In the genomic region with DNA sequence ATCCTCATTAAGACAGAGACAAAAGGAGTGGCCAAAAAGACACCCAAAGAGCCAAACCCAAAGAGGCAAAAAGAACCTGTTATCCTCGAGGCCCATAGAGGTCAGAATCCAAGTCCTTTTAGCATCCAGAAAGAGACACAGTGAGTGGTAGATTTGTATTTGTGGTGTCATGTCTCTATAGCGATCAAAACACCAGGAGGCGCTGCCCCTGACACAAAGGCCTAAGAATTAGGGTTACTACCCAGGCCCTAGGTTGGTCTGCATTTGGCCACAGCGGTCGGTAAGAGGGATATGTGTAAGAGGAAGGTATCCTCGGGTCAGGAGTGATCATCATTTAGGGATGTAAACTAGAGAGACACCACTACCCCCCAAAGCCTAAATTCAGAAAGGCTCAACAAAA, we compare ENCODE assay signal across 7 mouse cellular contexts. TPM values are rescaled to one million over a fixed set of nuclear protein-coding genes. Genes with fewer than 3 reads are reported as not detected.
A peak's percentile ranks its signal among the peaks of the same experiment; 100 is the strongest.
DNase-seq lines count a peak whose midpoint lies in the region; ATAC-seq and TF ChIP-seq lines count a peak whose summit lies in the region.

No protein-coding gene starts in this region.

- H3K4me1 ChIP-seq in lung, postnatal 0 days (ENCODE audit: insufficient read depth, low read depth, low read length) = peaks cover 5% of the 10 kb centered on the region
- H3K4me1 ChIP-seq in lung, adult 2 months (ENCODE audit: control insufficient read depth, insufficient read depth, low read length) = peaks cover 6% of the 10 kb centered on the region
- no peaks in the 10 kb centered on the region; the same call in 1 of the 2 replicates for H3K4me1 ChIP-seq in embryonic facial prominence, embryonic 11.5 days (ENCODE audit: control insufficient read depth, insufficient read depth, low read length)
- H3K4me1 ChIP-seq in limb, embryonic 14.5 days (ENCODE audit: control insufficient read depth, insufficient read depth, low read length) = peaks cover 7% of the 10 kb centered on the region
- peaks cover 5% of the 10 kb centered on the region; the same call in 1 of the 2 replicates for H3K4me1 ChIP-seq in stomach, postnatal 0 days (replicated peaks; ENCODE audit: control insufficient read depth, insufficient read depth)

- TF ChIP-seq EP300 in lung, postnatal 0 days (IDR thresholded peaks at IDR 0.05) = no peak
- no peak for TF ChIP-seq EP300 in stomach, postnatal 0 days (optimal IDR thresholded peaks at IDR 0.05)

- no peak for DNase-seq in lung, postnatal 0 days (ENCODE audit: low spot score)
- DNase-seq in lung, adult 2 months = no peak
- DNase-seq in embryonic facial prominence, embryonic 11.5 days (ENCODE audit: low spot score) = peak; percentile 36
- no peak for DNase-seq in limb, embryonic 14.5 days (ENCODE audit: low spot score)
- no peak for DNase-seq in stomach, postnatal 0 days (ENCODE audit: low spot score)
- DNase-seq in frontal cortex, postnatal 36 days (ENCODE audit: low spot score in 2 of 2) = no peak
- DNase-seq in left cerebral cortex, postnatal 14 days (ENCODE audit: low spot score in 2 of 2) = no peak

- H3K9me3 ChIP-seq in lung, postnatal 0 days (ENCODE audit: low read length) = no peaks in the 10 kb centered on the region
- no peaks in the 10 kb centered on the region for H3K9me3 ChIP-seq in embryonic facial prominence, embryonic 11.5 days (replicated peaks; ENCODE audit: control insufficient read depth, low read length)
- H3K9me3 ChIP-seq in limb, embryonic 14.5 days (ENCODE audit: control insufficient read depth, low read length) = no peaks in the 10 kb centered on the region
- no peaks in the 10 kb centered on the region for H3K9me3 ChIP-seq in stomach, postnatal 0 days (ENCODE audit: control insufficient read depth, low read length)

- no peak overlapping the region for H3K4me3 ChIP-seq in lung, postnatal 0 days (ENCODE audit: low read depth, low read length)
- no peak overlapping the region for H3K4me3 ChIP-seq in lung, adult 2 months (replicated peaks; ENCODE audit: extremely low read depth, low read depth, low read length)
- peak overlapping the region; percentile 77; the same call in 1 of the 2 replicates for H3K4me3 ChIP-seq in embryonic facial prominence, embryonic 11.5 days (ENCODE audit: low read depth, low read length)
- peak overlapping the region; percentile 84 for H3K4me3 ChIP-seq in limb, embryonic 14.5 days (replicated peaks; ENCODE audit: low read length)
- no peak overlapping the region for H3K4me3 ChIP-seq in stomach, postnatal 0 days (ENCODE audit: low read depth, low read length)

- 35% methylated on average over 6 of the region's 6 CpGs for WGBS in lung, postnatal 0 days
- WGBS in lung, adult 2 months = 61% methylated on average over 6 of the region's 6 CpGs
- 21% methylated on average over 6 of the region's 6 CpGs for WGBS in embryonic facial prominence, embryonic 11.5 days
- 31% methylated on average over 6 of the region's 6 CpGs for WGBS in limb, embryonic 14.5 days
- 49% methylated on average over 6 of the region's 6 CpGs for WGBS in stomach, postnatal 0 days

- H3K9ac ChIP-seq in lung, postnatal 0 days (replicated peaks; ENCODE audit: low read depth) = no peak overlapping the region
- peak overlapping the region; percentile 77; the same call in 1 of the 2 replicates for H3K9ac ChIP-seq in embryonic facial prominence, embryonic 11.5 days (replicated peaks; ENCODE audit: low read length)
- no peak overlapping the region for H3K9ac ChIP-seq in limb, embryonic 14.5 days (ENCODE audit: low read depth, low read length, severe bottlenecking)
- no peak overlapping the region for H3K9ac ChIP-seq in stomach, postnatal 0 days (ENCODE audit: low read length)

- ATAC-seq in lung, postnatal 0 days = no peak
- no peak for ATAC-seq in embryonic facial prominence, embryonic 11.5 days (replicated peaks; ENCODE audit: insufficient number of reproducible peaks, low FRiP score, low TSS enrichment, low read depth)
- no peak for ATAC-seq in limb, embryonic 14.5 days (ENCODE audit: low FRiP score, low read depth)
- no peak for ATAC-seq in stomach, postnatal 0 days (ENCODE audit: low FRiP score, low TSS enrichment)

- intact Hi-C loops in left cerebral cortex, postnatal 14 days (cut with DNase I) = loop anchor here (5.0 kb wide), 1 partner anchor 56 kb away; a partner anchor contains a TSS

- no peak for TF ChIP-seq POLR2A in lung, adult 2 months (IDR thresholded peaks at IDR 0.05; ENCODE audit: borderline replicate concordance, extremely low read depth, low read depth, low read length)
- TF ChIP-seq POLR2A in limb, embryonic 14.5 days (IDR thresholded peaks at IDR 0.05; ENCODE audit: borderline replicate concordance, extremely low read depth, insufficient read depth, insufficient read length) = no peak

- H3K27ac ChIP-seq in lung, postnatal 0 days (ENCODE audit: low read length) = no peak overlapping the region
- H3K27ac ChIP-seq in embryonic facial prominence, embryonic 11.5 days (replicated peaks; ENCODE audit: low read depth, low read length) = no peak overlapping the region
- no peak overlapping the region for H3K27ac ChIP-seq in limb, embryonic 14.5 days (replicated peaks; ENCODE audit: low read depth, low read length)
- no peak overlapping the region for H3K27ac ChIP-seq in stomach, postnatal 0 days (replicated peaks)

- TF ChIP-seq CTCF in lung, postnatal 0 days (IDR thresholded peaks at IDR 0.05) = peak; percentile 55
- TF ChIP-seq CTCF in lung, adult 2 months (IDR thresholded peaks at IDR 0.05; ENCODE audit: insufficient read depth, low read length) = no peak
- TF ChIP-seq CTCF in stomach, postnatal 0 days (IDR thresholded peaks at IDR 0.05; ENCODE audit: low read depth) = peak; percentile 60

- no peaks in the 10 kb centered on the region for H3K36me3 ChIP-seq in lung, postnatal 0 days (ENCODE audit: insufficient read depth, low read length)
- H3K36me3 ChIP-seq in embryonic facial prominence, embryonic 11.5 days (replicated peaks; ENCODE audit: control insufficient read depth, insufficient read depth, low read depth, low read length) = no peaks in the 10 kb centered on the region
- H3K36me3 ChIP-seq in limb, embryonic 14.5 days (ENCODE audit: control insufficient read depth, insufficient read depth, low read length) = no peaks in the 10 kb centered on the region
- H3K36me3 ChIP-seq in stomach, postnatal 0 days (ENCODE audit: control insufficient read depth, insufficient read depth, low read length) = no peaks in the 10 kb centered on the region

- H3K4me2 ChIP-seq in lung, postnatal 0 days (replicated peaks; ENCODE audit: low read depth, low read length) = no peak overlapping the region
- no peak overlapping the region; the same call in 1 of the 2 replicates for H3K4me2 ChIP-seq in embryonic facial prominence, embryonic 11.5 days (ENCODE audit: low read depth, low read length)
- peak overlapping the region; percentile 98; the same call in 1 of the 2 replicates for H3K4me2 ChIP-seq in limb, embryonic 14.5 days (replicated peaks; ENCODE audit: low read depth, low read length, severe bottlenecking)
- H3K4me2 ChIP-seq in stomach, postnatal 0 days (replicated peaks; ENCODE audit: low read depth) = no peak overlapping the region

- no peaks in the 10 kb centered on the region for H3K27me3 ChIP-seq in lung, postnatal 0 days (replicated peaks; ENCODE audit: insufficient read depth, low read length)
- H3K27me3 ChIP-seq in embryonic facial prominence, embryonic 11.5 days (ENCODE audit: control insufficient read depth, insufficient read depth, low read length) = no peaks in the 10 kb centered on the region
- no peaks in the 10 kb centered on the region for H3K27me3 ChIP-seq in limb, embryonic 14.5 days (ENCODE audit: control insufficient read depth, insufficient read depth, low read length)
- H3K27me3 ChIP-seq in stomach, postnatal 0 days (ENCODE audit: control insufficient read depth, insufficient read depth, low read length) = no peaks in the 10 kb centered on the region

RNA-seq across cellular contexts. Expression of a gene that starts 1.8 kb away (rescaled TPM):
- polyA plus RNA-seq in lung, postnatal 0 days (2015; fragmentation: Nextera tagmentation; extraction: Ambion mirVana) = 2.6 and 3.0 TPM in 2 replicates
- polyA plus RNA-seq in lung, adult 2 months (2012; rRNA removed) = 12.2 and 12.9 TPM in 2 replicates
- polyA plus RNA-seq in embryonic facial prominence, embryonic 11.5 days (2014; fragmentation: Nextera tagmentation; extraction: Ambion mirVana) = 2.3 and 2.6 TPM in 2 replicates
- 6.2 and 8.8 TPM in 2 replicates for polyA plus RNA-seq in limb, embryonic 14.5 days (2012; rRNA removed)
- polyA plus RNA-seq in limb, embryonic 14.5 days (2014; fragmentation: Nextera tagmentation; extraction: Ambion mirVana) = 1.2 and 1.3 TPM in 2 replicates
- 3.2 and 3.7 TPM in 2 replicates for polyA plus RNA-seq in stomach, postnatal 0 days (2015; fragmentation: Nextera tagmentation; extraction: Ambion mirVana)
- 1 to 10 TPM; 7.1 to 7.2 TPM for total RNA-seq in left cerebral cortex, postnatal 14 days (2021)

RNA-seq across cellular contexts. Expression of a gene that starts 1.9 kb away (rescaled TPM):
- polyA plus RNA-seq in lung, postnatal 0 days (2015; fragmentation: Nextera tagmentation; extraction: Ambion mirVana) = 85.5 and 91.9 TPM in 2 replicates
- 63.1 and 93.4 TPM in 2 replicates for polyA plus RNA-seq in lung, adult 2 months (2012; rRNA removed)
- 51.7 and 58.2 TPM in 2 replicates for polyA plus RNA-seq in embryonic facial prominence, embryonic 11.5 days (2014; fragmentation: Nextera tagmentation; extraction: Ambion mirVana)
- 58.0 and 71.6 TPM in 2 replicates for polyA plus RNA-seq in limb, embryonic 14.5 days (2012; rRNA removed)
- 70.2 and 79.8 TPM in 2 replicates for polyA plus RNA-seq in limb, embryonic 14.5 days (2014; fragmentation: Nextera tagmentation; extraction: Ambion mirVana)
- polyA plus RNA-seq in stomach, postnatal 0 days (2015; fragmentation: Nextera tagmentation; extraction: Ambion mirVana) = 113 and 123 TPM in 2 replicates
- total RNA-seq in left cerebral cortex, postnatal 14 days (2021) = 10 to 100 TPM; 17.7 to 18.1 TPM

RNA-seq across cellular contexts. Expression of a gene that starts 11.3 kb away (rescaled TPM):
- polyA plus RNA-seq in lung, postnatal 0 days (2015; fragmentation: Nextera tagmentation; extraction: Ambion mirVana) = 0.05 and 0.15 TPM in 2 replicates
- 0.62 and 17.3 TPM in 2 replicates for polyA plus RNA-seq in lung, adult 2 months (2012; rRNA removed)
- 0.08 TPM in 1 of 2 replicates, not detected in the other for polyA plus RNA-seq in embryonic facial prominence, embryonic 11.5 days (2014; fragmentation: Nextera tagmentation; extraction: Ambion mirVana)
- 0.29 and 0.36 TPM in 2 replicates for polyA plus RNA-seq in limb, embryonic 14.5 days (2012; rRNA removed)
- polyA plus RNA-seq in limb, embryonic 14.5 days (2014; fragmentation: Nextera tagmentation; extraction: Ambion mirVana) = 0.17 and 0.22 TPM in 2 replicates
- polyA plus RNA-seq in stomach, postnatal 0 days (2015; fragmentation: Nextera tagmentation; extraction: Ambion mirVana) = 30.8 and 33.0 TPM in 2 replicates
- 1 to 10 TPM in 1 of 2 experiments, under 1 TPM in 1; 0.68 to 1.1 TPM for total RNA-seq in left cerebral cortex, postnatal 14 days (2021)

RNA-seq across cellular contexts. Expression of a gene that starts 43.2 kb away (rescaled TPM):
- 1.1 and 1.4 TPM in 2 replicates for polyA plus RNA-seq in lung, postnatal 0 days (2015; fragmentation: Nextera tagmentation; extraction: Ambion mirVana)
- polyA plus RNA-seq in lung, adult 2 months (2012; rRNA removed) = 2.7 and 3.4 TPM in 2 replicates
- 1.2 and 1.7 TPM in 2 replicates for polyA plus RNA-seq in embryonic facial prominence, embryonic 11.5 days (2014; fragmentation: Nextera tagmentation; extraction: Ambion mirVana)
- 3.5 and 4.9 TPM in 2 replicates for polyA plus RNA-seq in limb, embryonic 14.5 days (2012; rRNA removed)
- polyA plus RNA-seq in limb, embryonic 14.5 days (2014; fragmentation: Nextera tagmentation; extraction: Ambion mirVana) = 1.6 and 1.9 TPM in 2 replicates
- 0.97 and 1.1 TPM in 2 replicates for polyA plus RNA-seq in stomach, postnatal 0 days (2015; fragmentation: Nextera tagmentation; extraction: Ambion mirVana)
- total RNA-seq in left cerebral cortex, postnatal 14 days (2021) = under 1 TPM; 0.37 to 0.80 TPM

RNA-seq across cellular contexts. Expression of a gene that starts 47.7 kb away (rescaled TPM):
- polyA plus RNA-seq in lung, postnatal 0 days (2015; fragmentation: Nextera tagmentation; extraction: Ambion mirVana) = 7.4 and 7.9 TPM in 2 replicates
- polyA plus RNA-seq in lung, adult 2 months (2012; rRNA removed) = 29.2 and 34.3 TPM in 2 replicates
- polyA plus RNA-seq in embryonic facial prominence, embryonic 11.5 days (2014; fragmentation: Nextera tagmentation; extraction: Ambion mirVana) = 7.9 and 8.6 TPM in 2 replicates
- 34.8 and 39.8 TPM in 2 replicates for polyA plus RNA-seq in limb, embryonic 14.5 days (2012; rRNA removed)
- polyA plus RNA-seq in limb, embryonic 14.5 days (2014; fragmentation: Nextera tagmentation; extraction: Ambion mirVana) = 11.5 and 13.3 TPM in 2 replicates
- polyA plus RNA-seq in stomach, postnatal 0 days (2015; fragmentation: Nextera tagmentation; extraction: Ambion mirVana) = 5.2 and 5.3 TPM in 2 replicates
- 10 to 100 TPM; 89.9 to 96.7 TPM for total RNA-seq in left cerebral cortex, postnatal 14 days (2021)

Comparison
In these comparisons a context has a peak if more than half of its experiments do, and no peak if none do; other contexts are left out.
1. H3K4me3 ChIP-seq: peak in embryonic facial prominence, embryonic 11.5 days (single experiment) and limb, embryonic 14.5 days (single experiment); none in lung, postnatal 0 days (single experiment), lung, adult 2 months (single experiment) and stomach, postnatal 0 days (single experiment).